Comparison of ENCODE assay signal across 8 mouse cellular contexts in genomic region chr6:125038666-125039065, GRCm38 (mm10). TPM values are rescaled to one million over a fixed set of nuclear protein-coding genes. Genes with fewer than 3 reads are reported as not detected.
DNase-seq lines count a peak whose midpoint lies in the region; ATAC-seq lines count a peak whose summit lies in the region.

No protein-coding gene starts in this region.

- peak overlapping the region; percentile 77; the same call in 1 of the 2 replicates for H3K4me3 ChIP-seq in heart, embryonic 12.5 days
- peak overlapping the region; percentile 63; the same call in 1 of the 2 replicates for H3K4me3 ChIP-seq in embryonic facial prominence, embryonic 12.5 days
- H3K4me3 ChIP-seq in hindbrain, embryonic 16.5 days (ENCODE audit: low read length): no peak overlapping the region
- no peak overlapping the region for H3K4me3 ChIP-seq in midbrain, embryonic 14.5 days (replicated peaks; ENCODE audit: low read depth, low read length)

- peaks cover 45% of the 10 kb centered on the region for H3K36me3 ChIP-seq in heart, embryonic 12.5 days
- H3K36me3 ChIP-seq in embryonic facial prominence, embryonic 12.5 days: peaks cover 36% of the 10 kb centered on the region
- H3K36me3 ChIP-seq in hindbrain, embryonic 16.5 days (ENCODE audit: control insufficient read depth, insufficient read depth, low read length): peaks cover 24% of the 10 kb centered on the region
- H3K36me3 ChIP-seq in midbrain, embryonic 14.5 days (ENCODE audit: control insufficient read depth, insufficient read depth, low read length): peaks cover 48% of the 10 kb centered on the region

- no peaks in the 10 kb centered on the region for H3K27me3 ChIP-seq in heart, embryonic 12.5 days (replicated peaks)
- H3K27me3 ChIP-seq in embryonic facial prominence, embryonic 12.5 days: no peaks in the 10 kb centered on the region
- no peaks in the 10 kb centered on the region for H3K27me3 ChIP-seq in hindbrain, embryonic 16.5 days (replicated peaks; ENCODE audit: control insufficient read depth, insufficient read depth, low read length)
- H3K27me3 ChIP-seq in midbrain, embryonic 14.5 days (ENCODE audit: control insufficient read depth, insufficient read depth, low read length): no peaks in the 10 kb centered on the region

- no peaks in the 10 kb centered on the region for H3K9me3 ChIP-seq in heart, embryonic 12.5 days (replicated peaks)
- no peaks in the 10 kb centered on the region for H3K9me3 ChIP-seq in embryonic facial prominence, embryonic 12.5 days
- no peaks in the 10 kb centered on the region for H3K9me3 ChIP-seq in hindbrain, embryonic 16.5 days (ENCODE audit: control insufficient read depth, low read length)
- no peaks in the 10 kb centered on the region for H3K9me3 ChIP-seq in midbrain, embryonic 14.5 days (ENCODE audit: control insufficient read depth, low read length)

- H3K4me1 ChIP-seq in heart, embryonic 12.5 days (replicated peaks): peaks cover 9% of the 10 kb centered on the region
- 0 out of 2 replicates have a peak, but pooled peaks cover 2% of the 10 kb centered on the region for H3K4me1 ChIP-seq in embryonic facial prominence, embryonic 12.5 days
- H3K4me1 ChIP-seq in hindbrain, embryonic 16.5 days (ENCODE audit: control insufficient read depth, insufficient read depth, low read depth, low read length): peaks cover 2% of the 10 kb centered on the region; the same call in 1 of the 2 replicates
- peaks cover 8% of the 10 kb centered on the region; the same call in 1 of the 2 replicates for H3K4me1 ChIP-seq in midbrain, embryonic 14.5 days (ENCODE audit: control insufficient read depth, insufficient read depth, low read length)

- intact Hi-C loops in heart, postnatal 25 days (cut with DNase I): loop anchor here (1.0 to 10.0 kb wide), 3 partner anchors 30 to 324 kb away; partner anchors contain the start of genes Cops7a, Emg1 and Phb2

- ATAC-seq in heart, embryonic 12.5 days (ENCODE audit: insufficient number of reproducible peaks, low FRiP score): no peak
- no peak for ATAC-seq in embryonic facial prominence, embryonic 12.5 days (ENCODE audit: insufficient number of reproducible peaks, insufficient read depth, low FRiP score, low TSS enrichment)
- ATAC-seq in hindbrain, embryonic 16.5 days: no peak
- ATAC-seq in midbrain, embryonic 14.5 days (ENCODE audit: low FRiP score, low TSS enrichment): no peak

- H3K27ac ChIP-seq in heart, embryonic 12.5 days (ENCODE audit: poor library complexity, severe bottlenecking): peak overlapping the region; percentile 63
- H3K27ac ChIP-seq in embryonic facial prominence, embryonic 12.5 days: peak overlapping the region; percentile 76
- no peak overlapping the region for H3K27ac ChIP-seq in hindbrain, embryonic 16.5 days (ENCODE audit: low read depth, low read length)
- no peak overlapping the region for H3K27ac ChIP-seq in midbrain, embryonic 14.5 days (replicated peaks; ENCODE audit: low read depth, low read length)

- 78% methylated on average over 4 of the region's 4 CpGs for WGBS in heart, embryonic 12.5 days
- WGBS in embryonic facial prominence, embryonic 12.5 days: 93% methylated on average over 4 of the region's 4 CpGs
- 92% methylated on average over 4 of the region's 4 CpGs for WGBS in hindbrain, embryonic 16.5 days
- 94% methylated on average over 4 of the region's 4 CpGs for WGBS in midbrain, embryonic 14.5 days

- H3K4me2 ChIP-seq in heart, embryonic 12.5 days: peak overlapping the region; percentile 64
- peak overlapping the region; percentile 49 for H3K4me2 ChIP-seq in embryonic facial prominence, embryonic 12.5 days (replicated peaks)
- peak overlapping the region; percentile 61 for H3K4me2 ChIP-seq in hindbrain, embryonic 16.5 days (ENCODE audit: low read length)
- peak overlapping the region; percentile 49 for H3K4me2 ChIP-seq in midbrain, embryonic 14.5 days (ENCODE audit: low read length)

- no peak overlapping the region for H3K9ac ChIP-seq in heart, embryonic 12.5 days
- no peak overlapping the region; the same call in 1 of the 2 replicates for H3K9ac ChIP-seq in embryonic facial prominence, embryonic 12.5 days
- no peak overlapping the region for H3K9ac ChIP-seq in hindbrain, embryonic 16.5 days (ENCODE audit: low read depth, low read length)
- H3K9ac ChIP-seq in midbrain, embryonic 14.5 days (replicated peaks; ENCODE audit: low read length): no peak overlapping the region

- no peak for DNase-seq in heart, postnatal 25 days (ENCODE audit: low spot score)
- DNase-seq in midbrain, embryonic 14.5 days: no peak
- no peak for DNase-seq in cerebellum, adult 11 months
- no peak for DNase-seq in retina, postnatal 1 day
- no peak for DNase-seq in cerebellum, postnatal 10 days

RNA-seq across cellular contexts. Expression of gene Ing4, which starts 0.9 kb away (rescaled TPM):
- polyA plus RNA-seq in heart, embryonic 12.5 days (2016; fragmentation: Nextera tagmentation; extraction: Ambion mirVana): 76.7 and 81.8 TPM in 2 replicates
- total RNA-seq in heart, postnatal 25 days (2021): 10 to 100 TPM; 35.0 to 35.6 TPM
- 165 and 176 TPM in 2 replicates for polyA plus RNA-seq in embryonic facial prominence, embryonic 12.5 days (2016; fragmentation: Nextera tagmentation; extraction: Ambion mirVana)
- polyA plus RNA-seq in hindbrain, embryonic 16.5 days (2015; fragmentation: Nextera tagmentation; extraction: Ambion mirVana): 133 and 137 TPM in 2 replicates
- polyA plus RNA-seq in midbrain, embryonic 14.5 days (2014; fragmentation: Nextera tagmentation; extraction: Ambion mirVana): 132 and 144 TPM in 2 replicates

RNA-seq across cellular contexts. Expression of gene Acrbp, which starts 10.8 kb away (rescaled TPM):
- polyA plus RNA-seq in heart, embryonic 12.5 days (2016; fragmentation: Nextera tagmentation; extraction: Ambion mirVana): 5.1 and 6.9 TPM in 2 replicates
- 1 to 10 TPM; 2.5 to 4.1 TPM for total RNA-seq in heart, postnatal 25 days (2021)
- polyA plus RNA-seq in embryonic facial prominence, embryonic 12.5 days (2016; fragmentation: Nextera tagmentation; extraction: Ambion mirVana): 17.6 and 21.0 TPM in 2 replicates
- polyA plus RNA-seq in hindbrain, embryonic 16.5 days (2015; fragmentation: Nextera tagmentation; extraction: Ambion mirVana): 18.2 and 20.9 TPM in 2 replicates
- polyA plus RNA-seq in midbrain, embryonic 14.5 days (2014; fragmentation: Nextera tagmentation; extraction: Ambion mirVana): 16.3 and 16.7 TPM in 2 replicates

RNA-seq across cellular contexts. Expression of gene Lpar5, which starts 29.1 kb away (rescaled TPM):
- polyA plus RNA-seq in heart, embryonic 12.5 days (2016; fragmentation: Nextera tagmentation; extraction: Ambion mirVana): 0.24 and 0.31 TPM in 2 replicates
- not detected for total RNA-seq in heart, postnatal 25 days (2021)
- polyA plus RNA-seq in embryonic facial prominence, embryonic 12.5 days (2016; fragmentation: Nextera tagmentation; extraction: Ambion mirVana): 0.53 and 0.61 TPM in 2 replicates
- 0.36 and 0.85 TPM in 2 replicates for polyA plus RNA-seq in hindbrain, embryonic 16.5 days (2015; fragmentation: Nextera tagmentation; extraction: Ambion mirVana)
- polyA plus RNA-seq in midbrain, embryonic 14.5 days (2014; fragmentation: Nextera tagmentation; extraction: Ambion mirVana): 0.45 and 0.77 TPM in 2 replicates

RNA-seq across cellular contexts. Expression of gene Zfp384, which starts 29.7 kb away (rescaled TPM):
- polyA plus RNA-seq in heart, embryonic 12.5 days (2016; fragmentation: Nextera tagmentation; extraction: Ambion mirVana): 12.2 and 13.6 TPM in 2 replicates
- total RNA-seq in heart, postnatal 25 days (2021): 10 to 100 TPM; 19.2 to 22.0 TPM
- 22.3 and 24.4 TPM in 2 replicates for polyA plus RNA-seq in embryonic facial prominence, embryonic 12.5 days (2016; fragmentation: Nextera tagmentation; extraction: Ambion mirVana)
- polyA plus RNA-seq in hindbrain, embryonic 16.5 days (2015; fragmentation: Nextera tagmentation; extraction: Ambion mirVana): 11.6 and 15.2 TPM in 2 replicates
- 13.7 and 16.2 TPM in 2 replicates for polyA plus RNA-seq in midbrain, embryonic 14.5 days (2014; fragmentation: Nextera tagmentation; extraction: Ambion mirVana)

RNA-seq across cellular contexts. Expression of gene Pianp, which starts 42.2 kb away (rescaled TPM):
- 0.39 and 0.45 TPM in 2 replicates for polyA plus RNA-seq in heart, embryonic 12.5 days (2016; fragmentation: Nextera tagmentation; extraction: Ambion mirVana)
- 1 to 10 TPM in 1 of 2 experiments, under 1 TPM in 1; 0.49 to 1.1 TPM for total RNA-seq in heart, postnatal 25 days (2021)
- polyA plus RNA-seq in embryonic facial prominence, embryonic 12.5 days (2016; fragmentation: Nextera tagmentation; extraction: Ambion mirVana): 5.5 and 6.2 TPM in 2 replicates
- polyA plus RNA-seq in hindbrain, embryonic 16.5 days (2015; fragmentation: Nextera tagmentation; extraction: Ambion mirVana): 67.4 and 77.9 TPM in 2 replicates
- 43.2 and 57.1 TPM in 2 replicates for polyA plus RNA-seq in midbrain, embryonic 14.5 days (2014; fragmentation: Nextera tagmentation; extraction: Ambion mirVana)

Comparison
In these comparisons a context has a peak if more than half of its experiments do, and no peak if none do; other contexts are left out.
1. H3K27ac ChIP-seq: peak in heart, embryonic 12.5 days (single experiment) and embryonic facial prominence, embryonic 12.5 days (single experiment); none in hindbrain, embryonic 16.5 days (single experiment) and midbrain, embryonic 14.5 days (single experiment).
2. H3K4me3 ChIP-seq: peak in heart, embryonic 12.5 days (single experiment) and embryonic facial prominence, embryonic 12.5 days (single experiment); none in hindbrain, embryonic 16.5 days (single experiment) and midbrain, embryonic 14.5 days (single experiment).
3. Peak in every context shown above with its lines, with median percentiles within 50 percentile points of each other: H3K4me2 ChIP-seq.